8 mouse cellular contexts compared by ENCODE assay signal in genomic region chr6:65569741-65570140, GRCm38 (mm10). TPM values are rescaled to one million over a fixed set of nuclear protein-coding genes. Genes with fewer than 3 reads are reported as not detected.
DNase-seq lines count a peak whose midpoint lies in the region; ATAC-seq lines count a peak whose summit lies in the region.

No protein-coding gene starts in this region.

- DNase-seq in frontal cortex, postnatal 25 days (ENCODE audit: low spot score in 2 of 2) = no peak
- DNase-seq in urinary bladder, postnatal 14 days (ENCODE audit: low spot score) = peak; percentile 48
- DNase-seq in urinary bladder, adult 18-20 months (ENCODE audit: low spot score in 2 of 2) = no peak
- DNase-seq in embryo, embryonic 9.5 days (ENCODE audit: extremely low spot score) = peak; percentile 47
- peak; percentile 21 to 36 for DNase-seq in kidney, postnatal 4 days
- DNase-seq in testis, postnatal 14 days (ENCODE audit: low spot score) = peak; percentile 7

- peak; percentile 99 for ATAC-seq in frontal cortex, adult (ENCODE audit: low TSS enrichment)
- peak; percentile 95 for ATAC-seq in megakaryocyte progenitor cell, adult 5-6 weeks (replicated peaks; ENCODE audit: poor library complexity)

RNA-seq across cellular contexts. Expression of gene Tnip3, which starts 44.6 kb away (rescaled TPM):
- total RNA-seq in megakaryocyte progenitor cell, adult 5-6 weeks (2015) = 1.1 TPM in 2 replicates
- 3.5 and 11.8 TPM in 2 replicates for total RNA-seq in megakaryocyte progenitor cell, adult 5-6 weeks (2017)

Comparison
In these comparisons a context has a peak if more than half of its experiments do, and no peak if none do; other contexts are left out.
1. DNase-seq: peak in urinary bladder, postnatal 14 days (single experiment), embryo, embryonic 9.5 days (single experiment), kidney, postnatal 4 days (2 of 2) and testis, postnatal 14 days (single experiment); none in frontal cortex, postnatal 25 days (0 of 2) and urinary bladder, adult 18-20 months (0 of 2).